ENCODE assay signal across 8 mouse cellular contexts in genomic region chr2:165233491-165234290, GRCm38 (mm10). TPM values are rescaled to one million over a fixed set of nuclear protein-coding genes. Genes with fewer than 3 reads are reported as not detected.
A peak's percentile ranks its signal among the peaks of the same experiment; 100 is the strongest.
DNase-seq lines count a peak whose midpoint lies in the region; ATAC-seq and TF ChIP-seq lines count a peak whose summit lies in the region.

No protein-coding gene starts in this region.

- ATAC-seq in CD4-positive, CD25-positive, alpha-beta regulatory T cell, adult 4 months: no peak
- peak; percentile 13; the same call in 1 of the 2 replicates for ATAC-seq in hindbrain, postnatal 0 days
- peak; percentile 29 for ATAC-seq in midbrain, embryonic 15.5 days (replicated peaks)
- ATAC-seq in stomach, embryonic 14.5 days (ENCODE audit: insufficient number of reproducible peaks, insufficient read depth, low FRiP score, low read depth): 0 out of 2 replicates have a peak, but pooled peaks have one; percentile 48

- no peaks in the 10 kb centered on the region for H3K9me3 ChIP-seq in hindbrain, postnatal 0 days (ENCODE audit: low read length)
- H3K9me3 ChIP-seq in midbrain, embryonic 15.5 days: no peaks in the 10 kb centered on the region
- no peaks in the 10 kb centered on the region for H3K9me3 ChIP-seq in stomach, embryonic 14.5 days (ENCODE audit: control insufficient read depth, low read depth, low read length)

- no peaks in the 10 kb centered on the region; the same call in 1 of the 2 replicates for H3K27me3 ChIP-seq in hindbrain, postnatal 0 days (ENCODE audit: insufficient read depth, low read length)
- peaks cover 19% of the 10 kb centered on the region; the same call in 1 of the 2 replicates for H3K27me3 ChIP-seq in midbrain, embryonic 15.5 days (replicated peaks)
- H3K27me3 ChIP-seq in stomach, embryonic 14.5 days (ENCODE audit: control insufficient read depth, insufficient read depth, low read length): peaks cover 50% of the 10 kb centered on the region

- intact Hi-C loops in gastrocnemius, postnatal 14 days (cut with DNase I; ENCODE audit: low total_unique reads): loop anchor here (10.0 kb wide), 1 partner anchor 101 kb away; no protein-coding TSS in a partner anchor

- peak overlapping the region; percentile 73 for H3K27ac ChIP-seq in hindbrain, postnatal 0 days
- peak overlapping the region; percentile 87 for H3K27ac ChIP-seq in midbrain, embryonic 15.5 days
- H3K27ac ChIP-seq in stomach, embryonic 14.5 days (ENCODE audit: low read length): no peak overlapping the region

- peak; percentile 54 for DNase-seq in CD4-positive, CD25-positive, alpha-beta regulatory T cell, adult 2 months (ENCODE audit: low read depth, low spot score)
- DNase-seq in cerebellum, postnatal 14 days: peak; percentile 68 to 72
- peak; percentile 65 for DNase-seq in gastrocnemius, postnatal 14 days
- DNase-seq in hindbrain, postnatal 0 days (ENCODE audit: low spot score): peak; percentile 68
- DNase-seq in liver: peak; percentile 52

- peaks cover 3% of the 10 kb centered on the region; the same call in 1 of the 2 replicates for H3K4me1 ChIP-seq in hindbrain, postnatal 0 days (ENCODE audit: insufficient read depth, low read length)
- H3K4me1 ChIP-seq in midbrain, embryonic 15.5 days: peaks cover 49% of the 10 kb centered on the region
- H3K4me1 ChIP-seq in stomach, embryonic 14.5 days (ENCODE audit: control insufficient read depth, insufficient read depth, low read length): peaks cover 10% of the 10 kb centered on the region; the same call in 1 of the 2 replicates

- WGBS in hindbrain, postnatal 0 days: 1% methylated on average over 79 of the region's 82 CpGs
- WGBS in midbrain, embryonic 15.5 days: under 1% methylated on average over 78 of the region's 82 CpGs
- WGBS in stomach, embryonic 14.5 days: 1% methylated on average over 77 of the region's 82 CpGs

- peak overlapping the region; percentile 63 for H3K4me3 ChIP-seq in hindbrain, postnatal 0 days (ENCODE audit: low read length)
- H3K4me3 ChIP-seq in midbrain, embryonic 15.5 days: peak overlapping the region; percentile 72
- peak overlapping the region; percentile 50 for H3K4me3 ChIP-seq in stomach, embryonic 14.5 days (ENCODE audit: low read depth, low read length)

- peak overlapping the region; percentile 75 for H3K9ac ChIP-seq in hindbrain, postnatal 0 days (replicated peaks; ENCODE audit: low read length)
- peak overlapping the region; percentile 85 for H3K9ac ChIP-seq in midbrain, embryonic 15.5 days
- H3K9ac ChIP-seq in stomach, embryonic 14.5 days (replicated peaks; ENCODE audit: low read depth, low read length): peak overlapping the region; percentile 42; the same call in 1 of the 2 replicates

- peak overlapping the region; percentile 79 for H3K4me2 ChIP-seq in hindbrain, postnatal 0 days (ENCODE audit: low read depth, low read length)
- H3K4me2 ChIP-seq in midbrain, embryonic 15.5 days: peak overlapping the region; percentile 94
- H3K4me2 ChIP-seq in stomach, embryonic 14.5 days (replicated peaks; ENCODE audit: low read depth, low read length): peak overlapping the region; percentile 83

- no peaks in the 10 kb centered on the region for H3K36me3 ChIP-seq in hindbrain, postnatal 0 days (ENCODE audit: insufficient read depth, low read length)
- no peaks in the 10 kb centered on the region for H3K36me3 ChIP-seq in midbrain, embryonic 15.5 days (replicated peaks)
- H3K36me3 ChIP-seq in stomach, embryonic 14.5 days (ENCODE audit: control insufficient read depth, insufficient read depth, low read length): no peaks in the 10 kb centered on the region

- TF ChIP-seq CTCF in hindbrain, postnatal 0 days (IDR thresholded peaks at IDR 0.05; ENCODE audit: low read depth): peak; percentile 61

RNA-seq across cellular contexts. Expression of gene Cdh22, which starts 1.0 kb away (rescaled TPM):
- not detected for polyA plus RNA-seq in CD4-positive, CD25-positive, alpha-beta regulatory T cell, adult 4 months (2017; shearing (Covaris generic))
- under 1 TPM; 0.13 to 0.18 TPM for total RNA-seq in gastrocnemius, postnatal 14 days (2021)
- total RNA-seq in hindbrain, postnatal 0 days (2014; rRNA removed): 47.3 and 53.4 TPM in 2 replicates
- 16.5 and 19.2 TPM in 2 replicates for polyA plus RNA-seq in hindbrain, postnatal 0 days (2015; fragmentation: Nextera tagmentation; extraction: Ambion mirVana)
- 20.8 and 21.2 TPM in 2 replicates for polyA plus RNA-seq in midbrain, embryonic 15.5 days (2015; fragmentation: Nextera tagmentation; extraction: Ambion mirVana)
- 0.27 and 0.32 TPM in 2 replicates for polyA plus RNA-seq in stomach, embryonic 14.5 days (2014; fragmentation: Nextera tagmentation; extraction: Ambion mirVana)

RNA-seq across cellular contexts. Expression of gene Slc35c2, which starts 54.0 kb away (rescaled TPM):
- 10 to 100 TPM; 39.2 to 59.8 TPM for polyA plus RNA-seq in CD4-positive, CD25-positive, alpha-beta regulatory T cell, adult 4 months (2017; shearing (Covaris generic))
- 10 to 100 TPM; 16.4 to 16.8 TPM for total RNA-seq in gastrocnemius, postnatal 14 days (2021)
- 97.1 and 120 TPM in 2 replicates for total RNA-seq in hindbrain, postnatal 0 days (2014; rRNA removed)
- 65.7 and 68.1 TPM in 2 replicates for polyA plus RNA-seq in hindbrain, postnatal 0 days (2015; fragmentation: Nextera tagmentation; extraction: Ambion mirVana)
- polyA plus RNA-seq in midbrain, embryonic 15.5 days (2015; fragmentation: Nextera tagmentation; extraction: Ambion mirVana): 72.8 and 74.1 TPM in 2 replicates
- 42.5 and 43.5 TPM in 2 replicates for polyA plus RNA-seq in stomach, embryonic 14.5 days (2014; fragmentation: Nextera tagmentation; extraction: Ambion mirVana)

Comparison
In these comparisons a context has a peak if more than half of its experiments do, and no peak if none do; other contexts are left out.
1. RNA of gene Cdh22, which starts 1.0 kb away (polyA plus RNA-seq): 20.8 to 21.2 TPM in midbrain, embryonic 15.5 days and 16.5 to 19.2 TPM in hindbrain, postnatal 0 days; 0.27 to 0.32 TPM in stomach, embryonic 14.5 days and not detected in CD4-positive, CD25-positive, alpha-beta regulatory T cell, adult 4 months; every median in the first group is over 10 times any median in the second.
2. Peak in every context shown above with its lines, with median percentiles within 50 percentile points of each other: DNase-seq, H3K4me2 ChIP-seq, H3K4me3 ChIP-seq and H3K9ac ChIP-seq.